Mouse (Mus musculus): ENCODE measurements around the gene Ar. TPM values are rescaled to one million over a fixed set of nuclear protein-coding genes. Genes with fewer than 3 reads are reported as not detected.

The Ar gene
- total RNA-seq, 1 experiment, result 0.27 TPM

GRCm38 (mm10) chrX:98300685-98301084 lies 152.1 kb downstream of the Ar start:
- Histone ChIP-seq H3K9ac (ENCODE audit: insufficient read depth, low read depth, low read length, poor library complexity, severe bottlenecking) (no peak overlapping the region), H3K9me3 (ENCODE audit: control insufficient read depth, insufficient read depth, low read depth, low read length) (no peaks in the 10 kb centered on the region), H3K4me3 (ENCODE audit: insufficient read depth in 1 of 2, low read depth in 1 of 2, low read length in 2 of 2, poor library complexity in 1 of 2, severe bottlenecking in 1 of 2) (no peak overlapping the region), H3K27ac (ENCODE audit: insufficient read depth, low read depth, low read length, poor library complexity, severe bottlenecking) (no peak overlapping the region), H3K4me1 (ENCODE audit: control insufficient read depth in 2 of 2, insufficient read depth in 2 of 2, low read length in 2 of 2, poor library complexity in 1 of 2) (no peaks in the 10 kb centered on the region), H3K36me3 (ENCODE audit: control insufficient read depth, insufficient read depth, low read length, poor library complexity, severe bottlenecking) (no peaks in the 10 kb centered on the region)
- in situ Hi-C loops (cut with MboI; ENCODE audit: low sequenced_read_pairs in 2 of 2, unreplicated experiment in 2 of 2), result no loop called here
- TF ChIP-seq HCFC1 (IDR thresholded peaks at IDR 0.05; ENCODE audit: borderline replicate concordance, insufficient read depth, low read length), result no peak
- no peak for TF ChIP-seq ZNF384 (IDR thresholded peaks at IDR 0.05; ENCODE audit: low read depth, low read length)
- TF ChIP-seq CHD2 (IDR thresholded peaks at IDR 0.05; ENCODE audit: low read depth, low read length), result no peak
- TF ChIP-seq MAFK (IDR thresholded peaks at IDR 0.05; ENCODE audit: insufficient read depth, low read depth, low read length), result no peak
- TF ChIP-seq ZC3H11A (IDR thresholded peaks at IDR 0.05; ENCODE audit: borderline replicate concordance, low read depth, low read length), result no peak
- DNase-seq (ENCODE audit: low read depth, low spot score), result no peak

- Histone ChIP-seq H3K36me3 (ENCODE audit: control insufficient read depth, insufficient read depth, low read length, poor library complexity, severe bottlenecking) (no peaks in the 10 kb centered on the region), H3K9me3 (ENCODE audit: control insufficient read depth, insufficient read depth, low read depth, low read length) (no peaks in the 10 kb centered on the region), H3K27ac (ENCODE audit: insufficient read depth, low read depth, low read length, poor library complexity, severe bottlenecking) (no peak overlapping the region), H3K4me3 (ENCODE audit: insufficient read depth in 1 of 2, low read depth in 1 of 2, low read length in 2 of 2, poor library complexity in 1 of 2, severe bottlenecking in 1 of 2) (no peak overlapping the region), H3K9ac (ENCODE audit: insufficient read depth, low read depth, low read length, poor library complexity, severe bottlenecking) (no peak overlapping the region), H3K4me1 (ENCODE audit: control insufficient read depth in 2 of 2, insufficient read depth in 2 of 2, low read length in 2 of 2, poor library complexity in 1 of 2) (no peaks in the 10 kb centered on the region)
- TF ChIP-seq HCFC1 (IDR thresholded peaks at IDR 0.05; ENCODE audit: borderline replicate concordance, insufficient read depth, low read length) (no peak), CHD2 (IDR thresholded peaks at IDR 0.05; ENCODE audit: low read depth, low read length) (no peak), MAFK (IDR thresholded peaks at IDR 0.05; ENCODE audit: insufficient read depth, low read depth, low read length) (no peak), ZNF384 (IDR thresholded peaks at IDR 0.05; ENCODE audit: low read depth, low read length) (no peak), ZC3H11A (IDR thresholded peaks at IDR 0.05; ENCODE audit: borderline replicate concordance, low read depth, low read length) (no peak)
- in situ Hi-C loops (cut with MboI; ENCODE audit: low sequenced_read_pairs in 2 of 2, unreplicated experiment in 2 of 2), result no loop called here
- DNase-seq (ENCODE audit: low read depth, low spot score), result no peak
These were observed 153.4 kb downstream of the Ar start for GRCm38 (mm10) chrX:98301924-98302323.

- Histone ChIP-seq H3K36me3 (ENCODE audit: control insufficient read depth, insufficient read depth, low read length, poor library complexity, severe bottlenecking) (no peaks in the 10 kb centered on the region), H3K9me3 (ENCODE audit: control insufficient read depth, insufficient read depth, low read depth, low read length) (no peaks in the 10 kb centered on the region), H3K27ac (ENCODE audit: insufficient read depth, low read depth, low read length, poor library complexity, severe bottlenecking) (no peak overlapping the region), H3K9ac (ENCODE audit: insufficient read depth, low read depth, low read length, poor library complexity, severe bottlenecking) (no peak overlapping the region), H3K4me3 (ENCODE audit: insufficient read depth in 1 of 2, low read depth in 1 of 2, low read length in 2 of 2, poor library complexity in 1 of 2, severe bottlenecking in 1 of 2) (no peak overlapping the region), H3K4me1 (ENCODE audit: control insufficient read depth in 2 of 2, insufficient read depth in 2 of 2, low read length in 2 of 2, poor library complexity in 1 of 2) (no peaks in the 10 kb centered on the region)
- no peak for DNase-seq (ENCODE audit: low read depth, low spot score)
- in situ Hi-C loops (cut with MboI; ENCODE audit: low sequenced_read_pairs in 2 of 2, unreplicated experiment in 2 of 2), result no loop called here
- no peak for TF ChIP-seq ZC3H11A (IDR thresholded peaks at IDR 0.05; ENCODE audit: borderline replicate concordance, low read depth, low read length)
- no peak for TF ChIP-seq ZNF384 (IDR thresholded peaks at IDR 0.05; ENCODE audit: low read depth, low read length)
- TF ChIP-seq HCFC1 (IDR thresholded peaks at IDR 0.05; ENCODE audit: borderline replicate concordance, insufficient read depth, low read length), result no peak
- TF ChIP-seq MAFK (IDR thresholded peaks at IDR 0.05; ENCODE audit: insufficient read depth, low read depth, low read length), result no peak
- no peak for TF ChIP-seq CHD2 (IDR thresholded peaks at IDR 0.05; ENCODE audit: low read depth, low read length)
These were observed 167.4 kb downstream of the Ar start for GRCm38 (mm10) chrX:98315961-98316360.

- Histone ChIP-seq H3K9ac (ENCODE audit: insufficient read depth, low read depth, low read length, poor library complexity, severe bottlenecking) (no peak overlapping the region), H3K36me3 (ENCODE audit: control insufficient read depth, insufficient read depth, low read length, poor library complexity, severe bottlenecking) (no peaks in the 10 kb centered on the region), H3K4me1 (ENCODE audit: control insufficient read depth in 2 of 2, insufficient read depth in 2 of 2, low read length in 2 of 2, poor library complexity in 1 of 2) (no peaks in the 10 kb centered on the region), H3K4me3 (ENCODE audit: insufficient read depth in 1 of 2, low read depth in 1 of 2, low read length in 2 of 2, poor library complexity in 1 of 2, severe bottlenecking in 1 of 2) (no peak overlapping the region), H3K27ac (ENCODE audit: insufficient read depth, low read depth, low read length, poor library complexity, severe bottlenecking) (no peak overlapping the region), H3K9me3 (ENCODE audit: control insufficient read depth, insufficient read depth, low read depth, low read length) (no peaks in the 10 kb centered on the region)
- TF ChIP-seq CHD2 (IDR thresholded peaks at IDR 0.05; ENCODE audit: low read depth, low read length), result no peak
- TF ChIP-seq MAFK (IDR thresholded peaks at IDR 0.05; ENCODE audit: insufficient read depth, low read depth, low read length), result no peak
- TF ChIP-seq HCFC1 (IDR thresholded peaks at IDR 0.05; ENCODE audit: borderline replicate concordance, insufficient read depth, low read length), result no peak
- no peak for TF ChIP-seq ZNF384 (IDR thresholded peaks at IDR 0.05; ENCODE audit: low read depth, low read length)
- no peak for TF ChIP-seq ZC3H11A (IDR thresholded peaks at IDR 0.05; ENCODE audit: borderline replicate concordance, low read depth, low read length)
- no peak for DNase-seq (ENCODE audit: low read depth, low spot score)
- in situ Hi-C loops (cut with MboI; ENCODE audit: low sequenced_read_pairs in 2 of 2, unreplicated experiment in 2 of 2), result no loop called here
These were observed 168.9 kb downstream of the Ar start for GRCm38 (mm10) chrX:98317483-98317882.

GRCm38 (mm10) chrX:98323105-98323504 lies 174.5 kb downstream of the Ar start:
- H3K27ac ChIP-seq (ENCODE audit: insufficient read depth, low read depth, low read length, poor library complexity, severe bottlenecking), result no peak overlapping the region
- in situ Hi-C loops (cut with MboI; ENCODE audit: low sequenced_read_pairs in 2 of 2, unreplicated experiment in 2 of 2), result no loop called here
- DNase-seq (ENCODE audit: low read depth, low spot score), result no peak
- TF ChIP-seq MAFK (IDR thresholded peaks at IDR 0.05; ENCODE audit: insufficient read depth, low read depth, low read length), result no peak
- TF ChIP-seq ZC3H11A (IDR thresholded peaks at IDR 0.05; ENCODE audit: borderline replicate concordance, low read depth, low read length), result no peak
- no peak for TF ChIP-seq HCFC1 (IDR thresholded peaks at IDR 0.05; ENCODE audit: borderline replicate concordance, insufficient read depth, low read length)
- TF ChIP-seq ZNF384 (IDR thresholded peaks at IDR 0.05; ENCODE audit: low read depth, low read length), result no peak
- TF ChIP-seq CHD2 (IDR thresholded peaks at IDR 0.05; ENCODE audit: low read depth, low read length), result no peak
- no peak overlapping the region for H3K4me3 ChIP-seq (ENCODE audit: insufficient read depth in 1 of 2, low read depth in 1 of 2, low read length in 2 of 2, poor library complexity in 1 of 2, severe bottlenecking in 1 of 2)
- no peaks in the 10 kb centered on the region for H3K9me3 ChIP-seq (ENCODE audit: control insufficient read depth, insufficient read depth, low read depth, low read length)
- H3K4me1 ChIP-seq (ENCODE audit: control insufficient read depth in 2 of 2, insufficient read depth in 2 of 2, low read length in 2 of 2, poor library complexity in 1 of 2), result no peaks in the 10 kb centered on the region
- no peak overlapping the region for H3K9ac ChIP-seq (ENCODE audit: insufficient read depth, low read depth, low read length, poor library complexity, severe bottlenecking)
- no peaks in the 10 kb centered on the region for H3K36me3 ChIP-seq (ENCODE audit: control insufficient read depth, insufficient read depth, low read length, poor library complexity, severe bottlenecking)

All from ES-E14 (cell line).